Mouse (Mus musculus): ENCODE data around the gene Asxl1.

GRCm38 (mm10) chr2:153342166-153342565 lies 3.5 kb upstream of the Asxl1 start:
- TF ChIP-seq CTCF (IDR thresholded peaks at IDR 0.05; ENCODE audit: borderline replicate concordance, insufficient read depth, low read length) (no peak), POLR2A (IDR thresholded peaks at IDR 0.05; ENCODE audit: low read depth, low read length) (no peak)

Data from embryonic fibroblast, embryonic 13.5 days (primary cell).